Mouse (Mus musculus) inflammation-experienced regulatory T-cells, adult 6 months (primary cell): ENCODE results near the gene Susd2. TPM values are rescaled to one million over a fixed set of nuclear protein-coding genes. Genes with fewer than 3 reads are reported as not detected.

ENCODE experiments used
- ATAC-seq: one replicate; pipeline ENCODE4 v1.8.0; 2017
- polyA plus RNA-seq, 3 experiments: library from polyadenylated mRNA; unstranded; fragments of 100-300 nt; shearing (Covaris generic); gene quantifications; one replicate each; pipeline ENCODE4 v1.2.1; 2017

Gene Susd2
- polyA plus RNA-seq = 10 to 100 TPM; 12.4 to 23.2 (median 19.2) TPM

DNA sequence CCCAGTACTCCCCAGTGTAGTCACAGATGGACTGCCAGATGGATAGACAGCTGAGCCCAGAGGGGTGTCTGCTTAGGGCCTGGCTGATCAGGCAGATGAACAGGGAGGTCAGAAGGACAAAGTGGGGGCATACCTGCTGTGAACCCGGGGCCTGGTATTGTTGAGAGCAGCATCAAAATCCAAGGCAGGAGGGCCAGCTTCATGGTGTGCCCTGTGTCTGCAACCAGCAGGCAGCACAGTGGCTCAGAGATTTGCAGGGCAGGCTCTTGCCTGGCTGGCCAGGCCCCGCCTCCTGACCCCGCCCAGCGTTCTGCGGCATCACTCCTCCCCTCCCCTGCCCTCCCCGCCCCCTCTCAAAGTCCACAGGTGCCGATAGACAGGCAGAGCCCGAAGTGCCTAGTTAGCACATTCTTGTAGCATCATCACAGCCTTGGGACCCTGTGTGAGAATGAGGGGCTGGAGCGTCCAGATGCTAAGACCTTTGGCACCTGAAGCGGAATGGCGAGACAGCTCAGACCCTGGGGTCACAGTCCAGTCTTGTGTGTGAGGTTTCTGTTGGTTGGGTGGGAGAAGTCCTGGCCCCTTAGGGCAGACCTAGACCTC lies at the start of gene Susd2:
Gene Susd2, minus strand, starts transcription at position 268 of the 603 bp plus-strand sequence.
- peak; percentile 56 for ATAC-seq

DNA sequence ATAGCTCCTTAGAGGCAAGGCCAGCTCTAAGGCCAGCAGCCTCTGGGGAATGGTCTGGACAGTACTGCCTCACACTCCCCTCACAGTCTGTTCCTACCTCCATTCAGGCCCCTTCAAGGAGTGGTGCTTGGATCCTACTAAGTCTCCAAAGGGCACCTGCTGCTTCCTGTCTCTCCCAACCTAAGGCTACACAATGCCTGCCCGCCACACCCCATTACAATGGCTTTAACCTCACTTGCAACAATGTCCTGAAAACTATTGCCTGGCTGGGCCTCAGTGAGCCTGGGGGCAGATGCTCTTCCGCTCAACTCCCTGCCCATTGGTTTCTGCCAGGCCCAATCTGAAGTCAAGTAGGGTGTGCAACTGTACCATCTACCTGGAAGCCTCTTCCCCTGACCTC lies 44.8 kb upstream of the Susd2 start:
- ATAC-seq = no peak

DNA sequence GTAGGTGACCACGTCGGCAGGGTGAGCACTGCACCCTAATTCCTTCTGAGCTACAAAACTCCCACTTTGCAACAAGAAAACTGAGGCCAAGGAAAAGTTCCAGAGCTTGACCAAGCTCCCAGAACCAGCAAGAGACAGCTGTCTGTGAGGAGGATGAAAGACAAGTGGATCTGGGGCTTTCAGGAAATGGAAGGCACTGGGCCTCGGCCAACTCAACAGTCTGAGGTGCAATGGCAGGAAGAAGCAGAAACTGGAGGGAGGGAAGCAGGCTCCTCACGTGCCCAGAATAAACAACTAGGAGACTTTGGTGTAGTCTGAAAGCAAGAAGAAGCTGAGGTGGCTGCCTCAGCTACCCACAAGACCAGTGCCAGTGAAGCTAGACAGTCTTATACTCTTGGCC lies 42.9 kb upstream of the Susd2 start:
- ATAC-seq = no peak

DNA sequence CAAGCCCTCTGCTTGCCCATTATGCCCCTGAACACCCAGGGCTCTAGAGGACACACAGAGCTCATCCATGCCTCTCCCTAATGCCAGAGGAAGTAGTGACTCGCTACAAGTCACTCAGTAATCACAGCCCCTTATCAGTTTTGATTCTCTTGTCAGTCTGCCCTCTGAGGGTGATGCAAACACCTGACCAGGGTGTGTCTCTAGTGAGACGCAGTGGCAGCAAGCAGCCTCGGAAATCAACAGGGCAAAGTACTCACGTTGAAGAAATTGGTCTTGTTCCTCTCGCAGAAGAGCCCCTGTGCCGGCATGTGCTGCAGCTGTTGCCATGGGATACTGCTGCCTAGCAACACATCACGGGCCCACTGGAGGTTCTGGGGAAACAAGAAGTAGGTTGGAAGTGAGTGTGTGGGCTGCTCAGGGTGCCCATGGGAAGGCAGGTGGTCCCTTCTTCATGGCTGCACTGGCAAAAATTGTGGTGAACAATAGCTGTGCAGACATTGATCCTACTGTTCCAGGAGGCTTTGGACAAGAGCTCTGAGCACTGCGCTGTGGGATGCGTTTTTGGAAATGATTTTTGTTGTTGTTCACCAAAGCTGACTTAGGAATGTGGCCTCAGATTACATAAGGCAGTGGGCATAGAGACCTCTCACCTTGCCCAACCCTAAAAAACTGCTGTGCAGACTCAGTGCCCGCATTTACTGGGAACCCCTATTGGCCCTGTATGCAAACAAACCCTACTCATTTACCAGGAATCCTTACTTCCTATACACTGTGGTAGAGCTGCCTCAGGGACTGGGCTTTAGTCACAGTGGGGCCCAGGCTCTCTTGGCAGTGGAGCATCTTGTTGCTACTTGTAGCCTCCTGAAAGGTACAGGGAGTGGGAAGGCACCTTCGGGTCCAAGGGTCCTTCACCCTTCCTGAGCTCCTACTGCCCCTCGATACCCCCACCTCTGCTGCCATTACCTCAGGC lies 40.5 kb upstream of the Susd2 start:
- ATAC-seq = no peak

DNA sequence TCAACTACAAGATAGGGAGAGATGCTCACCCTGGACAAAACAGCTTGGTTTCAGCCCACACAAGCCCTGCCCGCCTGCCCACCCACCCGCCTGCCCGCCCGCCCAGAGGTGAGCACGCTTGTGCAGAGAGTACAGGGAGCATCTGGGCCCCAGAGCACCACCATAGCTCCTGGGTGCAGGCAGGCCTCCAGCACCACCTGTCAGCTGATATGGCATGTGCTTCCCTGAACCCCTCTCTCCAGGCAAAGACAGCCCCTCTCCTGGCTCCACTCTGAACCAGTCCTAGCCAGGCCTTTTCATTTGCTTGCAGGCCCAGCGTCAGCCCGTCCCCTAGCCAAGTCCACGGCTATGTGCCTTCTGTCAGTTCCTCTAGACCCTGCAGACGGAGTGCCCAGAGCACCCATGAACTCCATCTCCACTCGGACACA lies 36.8 kb upstream of the Susd2 start:
- no peak for ATAC-seq

DNA sequence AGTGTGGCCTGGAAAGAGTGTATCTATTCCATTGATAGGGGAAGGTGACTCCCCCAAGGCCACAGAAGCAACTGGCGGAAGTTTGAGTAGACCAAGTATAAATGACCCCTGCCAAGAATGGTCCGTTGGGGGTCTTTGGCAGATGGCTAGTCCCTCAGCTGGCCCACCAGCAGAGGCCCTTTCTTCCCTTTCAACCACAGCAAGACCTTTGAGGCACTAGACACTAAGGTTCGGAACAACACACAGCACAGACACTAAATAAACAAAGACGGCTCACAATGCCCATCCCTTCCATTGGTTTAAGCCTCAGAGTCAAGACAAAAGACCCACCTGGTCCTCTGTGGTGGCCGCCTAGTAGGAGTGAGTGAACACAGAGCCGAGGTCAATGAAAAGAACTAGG lies 35.4 kb upstream of the Susd2 start:
- ATAC-seq = no peak

DNA sequence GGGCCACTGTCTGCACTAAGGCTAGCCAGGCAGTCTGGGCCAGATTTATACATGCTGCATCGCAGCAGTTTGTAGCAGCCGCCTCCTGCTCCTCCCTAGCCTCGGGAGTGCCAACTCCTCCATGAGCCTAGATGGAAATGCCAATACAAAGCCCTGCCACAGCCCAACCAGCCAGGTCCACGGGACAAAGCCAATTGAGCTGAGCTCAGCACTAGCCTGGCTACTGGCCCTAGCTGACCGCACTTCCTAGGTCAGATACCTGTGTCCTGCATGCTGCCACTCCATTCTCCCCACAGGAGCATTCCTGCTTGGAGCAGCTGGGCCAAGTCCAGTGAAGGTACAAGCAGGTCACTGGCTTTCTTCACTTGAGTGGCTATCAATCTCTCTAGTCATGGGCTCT lies 34.2 kb upstream of the Susd2 start:
- no peak for ATAC-seq

DNA sequence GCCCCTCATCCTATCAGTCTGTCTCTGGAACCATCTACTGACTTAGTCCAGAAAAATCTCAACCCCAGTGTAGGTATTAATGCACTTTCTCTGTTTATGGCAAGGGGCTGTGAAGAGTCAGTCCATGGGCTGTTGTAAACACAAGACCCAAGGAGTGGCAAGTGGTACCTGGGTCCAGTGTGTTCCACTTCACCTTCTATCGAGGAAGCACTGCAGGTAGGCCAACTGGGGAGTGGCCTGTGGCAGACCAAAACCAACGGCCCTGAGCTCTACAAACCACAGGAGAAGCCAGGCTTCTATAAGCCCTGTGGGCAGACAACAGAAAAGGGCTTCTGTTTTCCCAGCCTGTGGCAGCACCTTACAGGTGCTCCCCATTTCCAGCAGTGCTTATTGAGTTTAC lies 33.8 kb upstream of the Susd2 start:
- ATAC-seq = no peak

DNA sequence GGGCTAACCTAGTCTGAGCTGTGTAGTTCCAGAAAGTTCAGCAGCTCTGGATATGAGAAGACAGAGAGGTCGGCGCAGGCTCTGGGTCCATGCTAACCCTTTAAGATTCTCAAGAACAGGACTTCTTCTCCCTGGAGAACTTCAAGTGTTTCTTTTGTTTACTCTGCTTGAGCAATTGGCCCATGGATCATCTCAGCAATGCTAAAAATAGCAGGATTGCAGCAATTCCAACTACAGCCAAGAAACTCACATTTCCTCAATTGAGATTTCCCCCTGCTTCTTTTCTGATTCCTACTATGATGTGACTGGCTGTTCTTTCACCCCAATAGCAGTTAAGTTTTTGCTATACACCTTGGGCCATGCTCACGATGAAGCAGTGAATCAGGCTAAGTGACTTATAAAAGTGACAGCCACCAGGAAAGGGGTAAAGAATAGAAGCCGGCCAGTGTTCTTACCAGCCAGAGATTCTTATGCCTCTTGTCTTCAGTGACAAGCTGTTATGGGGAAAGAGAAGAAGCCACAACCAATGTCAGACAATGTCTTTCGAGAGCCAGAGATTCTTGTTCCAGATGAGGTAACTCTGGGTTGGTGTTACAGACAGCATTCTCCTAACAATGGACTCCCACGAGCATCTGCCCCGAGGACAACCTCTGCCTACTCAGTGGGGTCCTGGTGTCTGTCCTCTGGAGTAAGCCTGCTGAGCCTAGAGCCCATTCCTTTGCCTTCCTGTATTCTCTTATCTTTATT lies 33.2 kb upstream of the Susd2 start:
- ATAC-seq = no peak

DNA sequence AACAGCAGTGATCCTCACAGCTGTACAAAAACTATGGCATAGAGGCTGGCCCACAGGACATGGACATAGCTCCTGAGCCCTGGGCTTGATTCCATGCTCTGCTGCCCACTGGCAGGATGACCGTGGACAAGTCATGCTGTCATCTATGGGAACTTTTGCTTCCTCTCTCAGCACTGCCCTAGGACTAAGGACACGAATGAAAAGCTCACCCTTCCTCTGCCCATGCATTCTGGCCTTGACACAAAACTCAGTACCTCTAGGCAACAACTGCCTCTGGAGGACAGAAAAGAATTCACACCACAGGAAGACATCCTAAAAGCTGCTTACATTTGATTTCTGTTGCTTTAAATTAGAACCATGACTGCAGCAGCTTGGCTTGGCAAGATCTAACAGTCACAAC lies 32.5 kb upstream of the Susd2 start:
- ATAC-seq = no peak

DNA sequence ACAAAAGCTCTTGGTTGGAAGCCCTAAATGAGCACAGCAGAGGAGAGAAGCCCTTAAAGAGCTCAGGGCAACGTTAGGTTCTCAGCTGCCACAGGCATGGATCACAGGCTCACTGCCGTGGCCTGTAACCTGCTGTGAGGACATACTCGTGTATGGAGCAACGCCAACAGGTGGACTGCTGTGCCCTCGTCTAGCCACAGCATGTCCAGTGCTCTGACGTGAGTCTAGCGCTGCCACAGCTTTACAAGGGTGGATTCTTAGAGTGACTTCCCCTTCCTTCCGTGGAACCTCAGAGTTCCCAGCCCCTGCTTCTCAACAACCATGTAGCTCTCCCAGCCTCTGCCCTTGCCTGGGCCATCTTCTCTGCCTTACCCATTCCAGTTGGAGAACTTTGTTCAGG lies 31.8 kb upstream of the Susd2 start:
- no peak for ATAC-seq

DNA sequence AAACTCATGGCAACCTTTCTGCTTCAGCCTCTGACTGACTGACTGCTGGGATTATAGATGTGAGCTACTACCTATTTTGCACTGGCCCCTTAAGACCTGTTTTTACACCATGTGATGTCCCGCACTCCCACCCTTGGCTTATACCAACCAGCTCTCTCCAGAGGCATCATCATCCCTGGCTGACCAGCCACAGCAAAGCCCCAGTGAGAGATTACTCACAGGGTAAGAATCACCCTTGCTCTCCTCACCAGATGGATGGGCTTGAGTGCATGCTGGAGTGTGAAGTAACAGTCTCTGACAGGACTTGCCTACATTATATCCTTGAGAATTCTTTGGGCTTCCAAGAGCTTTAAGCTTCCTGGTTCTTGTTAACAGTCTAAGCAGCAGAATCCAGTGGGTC lies 26.1 kb upstream of the Susd2 start:
- no peak for ATAC-seq

DNA sequence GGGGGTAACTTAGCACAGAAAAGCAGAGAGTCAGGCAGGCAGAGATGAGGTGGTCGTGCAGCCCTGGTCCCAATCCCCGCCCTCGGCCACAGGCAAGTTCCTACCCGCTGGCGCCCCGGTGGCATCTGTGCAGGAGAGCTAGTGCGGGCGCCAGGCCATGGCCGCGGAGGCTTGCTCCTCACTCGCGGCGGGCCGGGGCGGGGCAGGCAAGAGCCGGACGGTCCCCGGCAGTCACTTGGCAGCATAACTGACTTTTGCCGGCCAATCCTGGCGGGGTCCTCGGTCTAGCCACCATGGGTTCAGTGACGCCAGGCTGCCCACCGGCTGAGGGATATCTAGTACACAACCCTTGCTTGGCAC lies 24.1 kb upstream of the Susd2 start:
- peak; percentile 37 for ATAC-seq

DNA sequence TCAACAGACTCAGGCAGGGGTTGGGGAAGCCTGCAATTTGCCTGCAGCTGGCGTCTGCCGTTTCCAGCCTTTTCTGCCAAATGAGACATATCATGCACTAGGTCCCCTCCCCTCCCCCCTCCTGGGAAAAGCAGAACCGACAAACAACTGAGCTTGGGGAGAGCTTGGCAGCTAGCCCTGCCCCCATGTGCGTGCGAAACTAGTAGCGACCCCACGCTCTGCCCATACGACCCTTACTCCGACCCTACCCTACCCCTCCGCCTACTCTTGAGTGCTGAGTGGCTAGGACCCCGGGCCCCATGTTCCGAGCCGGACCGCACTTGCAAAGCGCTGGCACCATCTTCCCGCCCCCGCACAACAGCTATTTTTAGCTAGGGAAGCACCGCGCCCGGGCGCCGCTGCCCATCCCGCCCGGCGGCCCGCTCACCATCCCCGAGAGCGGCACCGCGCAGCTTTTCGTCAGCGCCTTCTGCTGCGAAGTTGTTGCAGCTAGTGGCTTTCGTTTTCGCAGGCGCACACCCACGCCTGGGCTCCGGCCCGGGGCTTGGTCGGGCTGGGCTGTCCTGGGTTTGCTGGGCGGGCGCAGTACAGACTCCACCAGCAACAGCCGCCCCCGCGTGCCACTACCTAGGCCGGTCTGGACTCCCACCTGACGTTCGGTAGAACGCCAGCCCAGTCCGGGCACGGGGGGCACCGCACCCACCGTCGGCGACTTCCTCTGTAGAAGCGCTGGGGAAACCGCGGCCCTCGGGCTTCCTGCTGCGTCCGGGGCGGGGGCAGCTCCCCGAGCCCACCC lies 23.5 kb upstream of the Susd2 start:
- peak; percentile 80 for ATAC-seq

DNA sequence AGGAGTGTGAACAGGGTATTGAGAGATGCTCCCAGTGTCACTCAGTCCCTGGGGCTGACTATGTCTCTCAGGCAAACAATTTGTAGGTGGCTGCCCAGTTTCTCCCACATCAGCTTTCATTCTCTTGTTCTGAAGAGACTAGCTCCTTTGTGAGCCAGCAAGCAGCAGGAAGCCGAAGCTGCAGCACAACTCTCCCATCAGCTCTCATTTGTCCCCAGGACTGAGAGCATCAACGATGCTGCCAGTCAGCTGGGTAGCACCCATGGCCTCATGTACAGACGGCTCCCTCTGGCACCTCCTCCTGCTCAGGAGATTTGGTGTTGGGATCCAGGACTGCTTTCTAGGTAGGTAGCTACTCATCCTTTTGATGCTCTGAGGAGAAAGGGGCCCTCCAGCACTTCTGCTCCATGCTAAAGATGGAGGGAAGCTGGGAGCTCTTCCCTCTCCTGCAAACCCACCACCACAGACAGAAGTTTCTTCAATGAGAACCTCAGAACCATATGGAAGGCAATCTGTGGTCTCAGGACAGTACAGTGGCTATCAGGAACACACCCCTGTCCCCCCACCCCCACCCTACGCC lies 22.7 kb upstream of the Susd2 start:
- ATAC-seq = no peak

DNA sequence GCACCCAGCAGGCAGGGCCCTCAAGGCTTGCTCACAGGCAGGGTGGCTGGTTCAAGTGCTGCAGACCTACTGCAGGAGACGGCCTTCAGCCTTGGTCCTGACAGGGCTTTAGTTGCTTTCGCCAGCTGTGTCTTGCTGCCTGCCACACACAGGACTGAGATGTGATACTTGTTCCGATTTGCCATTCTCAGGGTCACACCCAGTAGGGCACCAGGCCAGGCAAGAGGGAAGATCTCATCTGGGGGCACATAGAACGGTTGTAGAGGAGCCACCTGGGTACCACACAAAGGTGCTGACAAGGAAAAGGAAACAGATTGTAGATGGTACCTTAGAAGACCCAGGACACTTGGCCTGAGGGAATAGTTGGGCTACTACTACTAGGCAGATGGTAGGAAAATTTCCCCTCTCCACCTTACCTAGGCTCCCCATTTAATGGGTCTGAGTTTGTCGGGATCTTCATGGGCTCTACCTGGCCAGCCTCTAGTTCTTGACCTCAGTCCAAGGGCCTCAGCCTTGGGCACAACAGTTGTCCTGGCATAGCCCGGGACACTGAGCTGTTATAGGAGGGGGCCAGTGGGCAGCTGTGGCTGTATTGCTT lies 21.0 kb upstream of the Susd2 start:
- no peak for ATAC-seq

DNA sequence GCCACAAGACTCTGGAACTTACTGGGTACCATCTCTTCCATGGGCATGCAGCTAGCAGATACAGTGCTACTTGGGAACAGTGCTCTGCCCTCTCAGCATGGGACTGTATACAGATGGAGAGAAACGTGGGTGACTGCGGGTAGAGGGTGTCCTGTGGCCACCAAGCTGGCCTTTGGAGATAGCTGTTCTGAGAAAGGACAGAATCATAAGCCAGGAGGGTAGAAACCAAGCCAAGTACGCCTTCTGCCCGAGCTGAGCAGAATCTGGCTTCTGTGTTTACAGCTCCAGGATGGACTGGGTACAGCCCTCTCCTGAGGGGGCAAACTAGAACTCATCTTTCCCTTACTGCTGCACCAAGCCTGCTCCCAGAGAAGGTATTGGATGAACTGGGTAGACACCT lies 18.8 kb upstream of the Susd2 start:
- no peak for ATAC-seq

DNA sequence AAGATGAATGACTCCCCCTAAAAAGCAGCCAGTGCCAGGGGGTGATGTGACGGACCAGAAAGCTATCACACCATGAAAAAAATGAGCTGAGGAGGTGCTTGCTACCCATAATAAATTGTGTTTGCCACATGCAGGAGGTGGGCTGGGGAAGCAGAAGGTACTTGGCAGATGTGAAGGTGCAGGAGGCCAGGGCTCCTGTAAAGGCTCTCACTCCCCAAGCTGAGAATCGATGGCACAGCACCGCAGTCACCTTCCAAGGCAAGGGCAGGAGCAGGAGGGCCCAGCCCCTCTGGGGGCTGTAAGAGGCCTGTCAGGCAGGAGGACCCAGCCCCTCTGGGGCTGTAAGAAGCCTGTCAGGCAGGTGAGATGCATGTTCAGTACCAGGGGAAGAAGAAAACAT lies 18.1 kb upstream of the Susd2 start:
- ATAC-seq = no peak

DNA sequence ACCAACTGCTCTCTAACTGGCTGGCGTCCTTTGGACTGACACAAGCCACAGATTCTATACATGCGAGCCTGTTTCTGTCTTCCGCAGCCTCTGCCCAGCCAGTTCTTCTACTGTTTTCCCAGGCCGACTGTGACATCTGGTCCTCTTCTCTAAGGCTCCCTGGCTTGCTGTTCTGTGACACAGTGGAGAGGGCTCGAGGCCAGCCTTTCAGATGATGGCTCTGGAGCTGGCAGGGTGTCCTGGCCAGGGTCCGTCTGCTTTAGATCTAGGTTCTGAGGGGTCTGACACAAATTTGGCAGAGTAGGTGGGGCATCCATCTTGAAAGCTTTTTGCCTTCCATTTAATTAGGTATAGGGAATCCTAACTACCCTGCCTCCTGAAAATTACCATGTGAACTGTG lies 17.6 kb upstream of the Susd2 start:
- ATAC-seq = no peak

DNA sequence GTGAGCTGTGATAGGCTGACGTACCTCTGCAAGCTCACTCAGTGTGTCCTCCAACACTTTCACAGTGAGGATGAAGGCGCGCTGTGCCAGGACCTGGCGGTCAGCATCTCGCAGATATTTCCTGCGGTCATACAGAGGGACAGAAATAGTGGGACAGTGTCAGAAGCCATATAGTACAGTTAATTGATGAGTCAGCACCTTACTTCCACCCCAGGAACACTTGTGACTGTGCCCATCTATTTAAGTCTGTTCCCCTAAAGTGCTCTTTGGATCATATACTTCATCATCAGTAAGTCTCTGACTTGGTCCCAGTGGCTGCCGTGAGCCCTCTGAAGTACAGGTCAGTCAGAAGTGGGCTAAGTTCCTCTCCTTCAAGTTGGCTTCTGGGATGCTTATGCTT lies 14.0 kb upstream of the Susd2 start:
- ATAC-seq = no peak

DNA sequence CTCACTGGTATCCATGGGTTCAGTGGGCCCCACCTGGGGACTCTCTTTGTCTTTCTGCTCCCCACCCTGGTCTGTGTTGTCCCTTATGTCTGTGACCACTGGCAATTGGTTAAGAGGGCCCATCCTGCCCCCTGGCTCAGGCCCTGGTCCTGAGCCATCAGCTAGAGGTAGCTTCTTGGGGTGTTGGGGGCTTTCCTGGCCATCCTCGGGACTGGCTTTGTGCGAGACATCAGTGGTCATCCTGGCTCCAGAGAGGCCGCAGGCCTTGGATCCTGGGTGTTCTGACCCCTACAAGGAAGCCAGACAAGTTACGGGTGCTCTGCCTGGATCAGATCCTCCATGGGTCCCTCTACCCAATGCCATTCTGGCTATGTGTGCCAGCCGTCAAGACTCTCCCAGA lies 13.4 kb upstream of the Susd2 start:
- no peak for ATAC-seq

DNA sequence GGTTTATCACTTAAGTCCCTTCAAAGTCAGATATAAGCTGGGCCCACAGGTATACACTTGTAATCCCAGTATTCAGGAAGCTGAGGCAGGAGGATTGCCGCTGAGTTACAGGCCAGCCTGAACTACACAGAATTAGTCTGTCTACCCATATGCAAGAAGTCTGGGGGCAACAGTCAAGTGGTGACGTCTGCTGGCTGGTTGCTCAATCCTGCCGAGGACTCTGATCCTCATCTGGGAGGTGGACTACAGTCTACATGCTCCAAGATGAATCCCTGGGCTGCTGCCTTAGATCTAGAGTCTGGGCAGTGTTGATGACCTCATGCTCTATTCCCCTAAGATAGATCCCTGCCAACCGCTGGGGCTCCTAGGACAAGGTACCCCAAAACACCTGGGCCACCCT lies 10.2 kb upstream of the Susd2 start:
- ATAC-seq = no peak
